Mouse (Mus musculus): ENCODE measurements around the gene Fam189a2.

- TF ChIP-seq POLR2A (IDR thresholded peaks at IDR 0.05; ENCODE audit: extremely low read depth, insufficient read depth, low read length): no peak
- TF ChIP-seq CTCF (IDR thresholded peaks at IDR 0.05; ENCODE audit: extremely low read depth, insufficient read depth, low read length): no peak
Measured at GRCm38 (mm10) chr19:23957563-23957962, 73.3 kb downstream of the Fam189a2 start.

All from cortical plate, adult 2 months (tissue).